Mouse (Mus musculus) intestine, embryonic 14.5 days (tissue): Measurements from ENCODE around the gene Gpr89. TPM values are rescaled to one million over a fixed set of nuclear protein-coding genes. Genes with fewer than 3 reads are reported as not detected.

Experiments
- ATAC-seq: fragments of 200-750 bp; cut with Nextera tagmentation; replicated peaks from 2 replicates; pipeline ENCODE4 v1.8.0; 2017; ENCODE audit warnings: low read depth, moderate number of reproducible peaks, moderate TSS enrichment, moderate library complexity; ENCODE audit not compliant: low FRiP score, low TSS enrichment
- DNase-seq: peaks from one replicate; pipeline ENCODE4 v3.0.0-alpha.2; 2018; ENCODE audit warnings: low spot score
- H3K27ac ChIP-seq: fragments of 300-500 bp; sonication (generic); 2 replicates; pipeline ENCODE4 v1.5.1; 2014; ENCODE audit warnings: low read depth, mild to moderate bottlenecking, control low read depth
- H3K27me3 ChIP-seq: fragments of 300-500 bp; sonication (generic); replicated peaks from 2 replicates; pipeline ENCODE4 v1.6.1; 2014; ENCODE audit warnings: low read length, control low read depth; ENCODE audit not compliant: control insufficient read depth, insufficient read depth
- H3K36me3 ChIP-seq: fragments of 300-500 bp; sonication (generic); 2 replicates; pipeline ENCODE4 v1.6.1; 2014; ENCODE audit warnings: low read length, control low read depth; ENCODE audit not compliant: control insufficient read depth, insufficient read depth
- H3K4me1 ChIP-seq: fragments of 300-500 bp; sonication (generic); replicated peaks from 2 replicates; pipeline ENCODE4 v1.6.1; 2014; ENCODE audit warnings: low read length, control low read depth, mixed read lengths; ENCODE audit not compliant: control insufficient read depth, insufficient read depth
- H3K4me2 ChIP-seq: fragments of 300-500 bp; sonication (generic); 2 replicates; pipeline ENCODE4 v1.6.1; 2014; ENCODE audit warnings: low read length
- H3K4me3 ChIP-seq: fragments of 300-500 bp; sonication (generic); 2 replicates; pipeline ENCODE4 v1.5.1; 2014; ENCODE audit warnings: low read depth, low read length, control low read depth, mixed read lengths
- H3K9ac ChIP-seq: fragments of 300-500 bp; sonication (generic); 2 replicates; pipeline ENCODE4 v1.6.1; 2014; ENCODE audit warnings: mild to moderate bottlenecking, low read length
- H3K9me3 ChIP-seq: fragments of 300-500 bp; sonication (generic); 2 replicates; pipeline ENCODE4 v1.6.1; 2016; ENCODE audit warnings: low read length, control low read depth; ENCODE audit not compliant: control insufficient read depth
- WGBS: fragments of 180-500 bp; shearing (Covaris S2); extraction: QIAGEN DNeasy Blood & Tissue Kit; methylation state at CpG from one replicate; pipeline ENCODE4 v1.1.7; 2014; 5-methylcytosine and 5-hydroxymethylcytosine counted together
- polyA plus RNA-seq: library from polyadenylated mRNA; unstranded; fragments of >200 nt; fragmentation: Nextera tagmentation; extraction: Ambion mirVana; gene quantifications from 2 replicates; pipeline ENCODE4 v1.2.1, GENCODE M21; 2014

The Gpr89 gene
- polyA plus RNA-seq, 1 experiment from 2014 or later: 52.0 TPM

- Histone ChIP-seq H3K4me2 (no peak overlapping the region), H3K4me3 (no peak overlapping the region), H3K27me3 (no peaks in the 10 kb centered on the region), H3K4me1 (no peaks in the 10 kb centered on the region; the same call in 1 of the 2 replicates), H3K9ac (no peak overlapping the region), H3K9me3 (no peaks in the 10 kb centered on the region), H3K27ac (no peak overlapping the region), H3K36me3 (no peaks in the 10 kb centered on the region)
- no peak for ATAC-seq
- WGBS: 41% methylated on average over 11 of the region's 11 CpGs
- no peak for DNase-seq
Observed at GRCm38 (mm10) chr3:96825261-96825660, 79.9 kb downstream of the Gpr89 start.

GRCm38 (mm10) chr3:96824614-96825013 is 80.5 kb downstream of the Gpr89 start:
- no peaks in the 10 kb centered on the region for H3K9me3 ChIP-seq
- H3K27me3 ChIP-seq: no peaks in the 10 kb centered on the region

GRCm38 (mm10) chr3:96823701-96824100 is 81.4 kb downstream of the Gpr89 start:
- peak; percentile 56; the same call in 1 of the 2 replicates for ATAC-seq
- no peak for DNase-seq
- no peak overlapping the region for H3K4me3 ChIP-seq
- no peak overlapping the region for H3K9ac ChIP-seq
- 22% methylated on average over 3 of the region's 3 CpGs for WGBS
- no peaks in the 10 kb centered on the region for H3K4me1 ChIP-seq
- H3K27me3 ChIP-seq: no peaks in the 10 kb centered on the region
- H3K4me2 ChIP-seq: no peak overlapping the region
- H3K9me3 ChIP-seq: no peaks in the 10 kb centered on the region
- H3K36me3 ChIP-seq: no peaks in the 10 kb centered on the region
- H3K27ac ChIP-seq: no peak overlapping the region

More at GRCm38 (mm10) chr3:96824614-96825013, 80.5 kb downstream of the Gpr89 start:
- no peak for ATAC-seq
- Histone ChIP-seq H3K36me3 (no peaks in the 10 kb centered on the region), H3K4me2 (no peak overlapping the region), H3K4me3 (no peak overlapping the region), H3K9ac (no peak overlapping the region), H3K27ac (no peak overlapping the region), H3K4me1 (no peaks in the 10 kb centered on the region; the same call in 1 of the 2 replicates)
- 89% methylated on average over 12 of the region's 12 CpGs for whole genome bisulfite sequencing
- no peak for DNase-seq

- no peak overlapping the region for H3K4me2 ChIP-seq
- no peak overlapping the region for H3K9ac ChIP-seq
- H3K9me3 ChIP-seq: no peaks in the 10 kb centered on the region
- no peak for ATAC-seq
- no peak overlapping the region for H3K27ac ChIP-seq
- no peak for DNase-seq
- 81% methylated on average over 4 of the region's 4 CpGs for WGBS
- H3K36me3 ChIP-seq: no peaks in the 10 kb centered on the region
- H3K4me3 ChIP-seq: no peak overlapping the region
- H3K27me3 ChIP-seq: no peaks in the 10 kb centered on the region
- H3K4me1 ChIP-seq: no peaks in the 10 kb centered on the region
Observed at GRCm38 (mm10) chr3:96821581-96821980, 83.6 kb downstream of the Gpr89 start.

- Histone ChIP-seq H3K4me3 (no peak overlapping the region), H3K4me2 (no peak overlapping the region), H3K4me1 (no peaks in the 10 kb centered on the region), H3K9me3 (no peaks in the 10 kb centered on the region), H3K9ac (no peak overlapping the region), H3K27me3 (no peaks in the 10 kb centered on the region), H3K36me3 (no peaks in the 10 kb centered on the region), H3K27ac (no peak overlapping the region)
- DNase-seq (no peak), ATAC-seq (no peak)
- 81% methylated on average over 6 of the region's 6 CpGs for WGBS
Observed at GRCm38 (mm10) chr3:96820116-96820915, 84.8 kb downstream of the Gpr89 start.

Other genes starting within 250 kb of the Gpr89 start
- gene Ankrd35, start 235.2 kb downstream of the Gpr89 start, polyA plus RNA-seq: 0.20 and 0.38 TPM in 2 replicates
- gene Pias3, start 209.0 kb downstream of the Gpr89 start, polyA plus RNA-seq: 35.5 and 40.0 TPM in 2 replicates
- 6.3 and 7.5 TPM in 2 replicates for gene Nudt17, start 196.8 kb downstream of the Gpr89 start, polyA plus RNA-seq
- gene Polr3c, start 177.7 kb downstream of the Gpr89 start, polyA plus RNA-seq: 34.5 and 38.5 TPM in 2 replicates
- gene Rnf115, start 177.7 kb downstream of the Gpr89 start, polyA plus RNA-seq: 44.6 and 47.2 TPM in 2 replicates
- gene Pdzk1, start 76.1 kb downstream of the Gpr89 start, polyA plus RNA-seq: 1.1 and 1.3 TPM in 2 replicates
- 0.77 and 0.79 TPM in 2 replicates for gene Cd160, start 76.0 kb downstream of the Gpr89 start, polyA plus RNA-seq
- gene Gja5, start 653 bp downstream of the Gpr89 start, polyA plus RNA-seq: 5.2 and 5.4 TPM in 2 replicates
- not detected in 2 replicates for gene Gja8, start 20.7 kb upstream of the Gpr89 start, polyA plus RNA-seq